Mouse (Mus musculus) midbrain, embryonic 12.5 days (tissue): ENCODE results near the gene Mrnip. TPM values are rescaled to one million over a fixed set of nuclear protein-coding genes. Genes with fewer than 3 reads are reported as not detected.

Experiments
- ATAC-seq: fragments of 200-750 bp; cut with Nextera tagmentation; 2 replicates; pipeline ENCODE4 v1.8.0; 2017; ENCODE audit warnings: low read depth, moderate TSS enrichment, moderate library complexity; ENCODE audit not compliant: low FRiP score
- H3K27ac ChIP-seq: fragments of 300-500 bp; sonication (generic); replicated peaks from 2 replicates; pipeline ENCODE4 v1.5.1; 2016; ENCODE audit warnings: mild to moderate bottlenecking
- H3K27me3 ChIP-seq: fragments of 300-500 bp; sonication (generic); 2 replicates; pipeline ENCODE4 v1.6.1; 2016; ENCODE audit warnings: mild to moderate bottlenecking
- H3K36me3 ChIP-seq: fragments of 300-500 bp; sonication (generic); 2 replicates; pipeline ENCODE4 v1.6.1; 2016
- H3K4me1 ChIP-seq: fragments of 300-500 bp; sonication (generic); 2 replicates; pipeline ENCODE4 v1.6.1; 2016
- H3K4me2 ChIP-seq: fragments of 300-500 bp; sonication (generic); replicated peaks from 2 replicates; pipeline ENCODE4 v1.6.1; 2016; ENCODE audit warnings: mild to moderate bottlenecking, moderate library complexity
- H3K4me3 ChIP-seq: fragments of 300-500 bp; sonication (generic); 2 replicates; pipeline ENCODE4 v1.5.1; 2016; ENCODE audit warnings: mild to moderate bottlenecking
- H3K9ac ChIP-seq: fragments of 300-500 bp; sonication (generic); replicated peaks from 2 replicates; pipeline ENCODE4 v1.6.1; 2016; ENCODE audit warnings: mild to moderate bottlenecking, moderate library complexity
- H3K9me3 ChIP-seq: fragments of 300-500 bp; sonication (generic); 2 replicates; pipeline ENCODE4 v1.6.1; 2016; ENCODE audit warnings: mild to moderate bottlenecking
- WGBS: fragments of 180-500 bp; shearing (Covaris S2); methylation state at CpG from one replicate; pipeline ENCODE4 v1.1.7; 2016; 5-methylcytosine and 5-hydroxymethylcytosine counted together
- polyA plus RNA-seq: library from polyadenylated mRNA; unstranded; fragments of >200 nt; fragmentation: Nextera tagmentation; extraction: Ambion mirVana; gene quantifications from 2 replicates; pipeline ENCODE4 v1.2.1, GENCODE M21; 2016

Mrnip gene
- polyA plus RNA-seq, 1 experiment from 2014 or later, result 23.3 TPM

DNA sequence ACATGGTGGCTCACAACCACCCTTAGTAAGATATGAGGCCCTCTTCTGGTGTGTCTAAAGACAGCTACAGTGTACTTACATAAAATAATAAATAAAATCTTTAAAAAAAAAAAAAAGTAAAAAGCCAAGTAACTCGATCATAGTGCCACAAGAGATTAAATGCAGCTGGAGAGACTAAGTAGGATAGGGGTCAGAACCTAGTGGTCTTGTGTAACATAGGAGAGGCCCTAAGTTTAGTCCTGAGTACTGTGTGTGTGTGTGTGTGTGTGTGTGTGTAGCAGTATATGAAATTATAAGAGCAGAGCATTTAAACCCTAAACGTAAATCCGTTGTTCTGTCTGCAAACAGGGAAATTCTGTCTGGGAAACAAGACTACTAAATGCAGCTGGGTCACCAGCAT lies 18.0 kb downstream of the Mrnip start:
- WGBS, result 93% methylated on average over 3 of the region's 3 CpGs
- H3K4me3 ChIP-seq, result no peak overlapping the region
- H3K27ac ChIP-seq, result no peak overlapping the region
- H3K9ac ChIP-seq, result no peak overlapping the region
- no peaks in the 10 kb centered on the region for H3K4me1 ChIP-seq
- no peak for ATAC-seq
- H3K9me3 ChIP-seq, result no peaks in the 10 kb centered on the region
- no peaks in the 10 kb centered on the region for H3K27me3 ChIP-seq
- H3K4me2 ChIP-seq, result no peak overlapping the region
- peaks cover 24% of the 10 kb centered on the region for H3K36me3 ChIP-seq

DNA sequence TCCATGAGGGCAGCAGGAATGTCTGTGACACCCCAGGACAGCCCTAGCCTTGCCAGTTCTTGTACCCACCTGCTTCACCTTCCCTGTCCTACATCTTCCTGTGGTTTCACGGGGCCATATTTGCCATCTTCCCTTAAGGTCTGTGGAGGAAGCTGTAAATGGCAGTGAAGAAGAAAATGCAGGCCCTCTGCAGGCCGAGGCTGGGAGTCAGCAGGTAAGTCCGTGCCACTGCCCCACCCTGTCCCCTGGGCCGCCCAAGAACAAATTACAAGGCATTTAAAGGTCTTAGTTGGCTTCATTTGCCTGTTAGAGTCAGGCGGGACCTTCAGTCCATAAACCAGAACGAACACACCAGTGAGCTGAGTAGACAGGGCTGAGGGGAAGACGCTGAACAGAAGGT lies 19.8 kb downstream of the Mrnip start:
- no peaks in the 10 kb centered on the region for H3K27me3 ChIP-seq
- H3K4me1 ChIP-seq, result no peaks in the 10 kb centered on the region
- no peaks in the 10 kb centered on the region for H3K9me3 ChIP-seq
- H3K27ac ChIP-seq, result no peak overlapping the region
- no peak overlapping the region for H3K4me3 ChIP-seq
- no peak overlapping the region for H3K4me2 ChIP-seq
- no peak for ATAC-seq
- 87% methylated on average over 7 of the region's 7 CpGs for WGBS
- no peak overlapping the region for H3K9ac ChIP-seq
- peaks cover 25% of the 10 kb centered on the region for H3K36me3 ChIP-seq

DNA sequence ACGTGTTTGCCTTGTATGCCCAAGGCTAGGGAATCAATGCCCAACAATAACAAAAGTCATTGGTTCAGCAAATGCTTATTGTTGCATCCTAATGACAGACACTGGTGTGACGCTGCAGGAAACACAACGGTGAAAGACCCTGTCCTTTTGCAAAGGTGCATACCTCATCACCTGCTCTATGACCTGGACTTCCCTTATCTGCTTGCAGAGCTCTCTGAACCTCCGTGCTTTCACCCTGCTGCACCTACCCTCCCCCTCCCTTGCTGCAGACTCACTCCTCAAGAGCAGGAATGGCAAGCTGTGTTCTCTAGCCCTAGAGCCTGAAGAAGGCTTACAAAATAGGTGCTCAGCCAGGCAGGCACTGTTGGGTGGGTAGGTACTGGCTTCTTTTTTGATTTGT lies 20.5 kb downstream of the Mrnip start:
- Histone ChIP-seq H3K4me1 (no peaks in the 10 kb centered on the region), H3K27me3 (no peaks in the 10 kb centered on the region), H3K9me3 (no peaks in the 10 kb centered on the region), H3K4me3 (no peak overlapping the region), H3K4me2 (no peak overlapping the region), H3K9ac (no peak overlapping the region), H3K36me3 (peaks cover 32% of the 10 kb centered on the region), H3K27ac (no peak overlapping the region)
- WGBS, result 86% methylated on average over 4 of the region's 4 CpGs
- ATAC-seq, result no peak

DNA sequence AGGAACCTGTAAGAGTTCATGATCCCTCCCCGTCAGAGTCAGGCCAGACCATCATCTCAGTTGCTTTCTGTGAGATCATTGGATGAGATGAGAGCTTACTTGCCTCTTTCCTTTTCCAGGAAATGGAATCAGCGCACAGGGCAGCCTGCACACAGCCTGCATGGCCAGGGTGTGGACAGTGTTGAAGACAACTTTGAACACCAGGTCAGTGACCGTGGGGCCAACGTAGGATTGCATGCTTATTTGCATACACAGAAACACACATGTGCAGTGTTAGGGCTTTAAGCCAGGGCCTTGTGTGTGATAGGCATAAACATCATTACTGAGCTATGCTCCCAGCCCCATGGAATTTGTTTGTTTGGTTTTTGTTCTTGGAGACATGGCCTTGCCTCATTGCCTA lies 23.3 kb downstream of the Mrnip start:
- no peaks in the 10 kb centered on the region for H3K27me3 ChIP-seq
- peaks cover 59% of the 10 kb centered on the region for H3K36me3 ChIP-seq
- no peak overlapping the region for H3K4me3 ChIP-seq
- no peak overlapping the region for H3K27ac ChIP-seq
- no peaks in the 10 kb centered on the region for H3K9me3 ChIP-seq
- no peak for ATAC-seq
- WGBS, result 95% methylated on average over 4 of the region's 4 CpGs
- no peaks in the 10 kb centered on the region for H3K4me1 ChIP-seq
- H3K9ac ChIP-seq, result no peak overlapping the region
- no peak overlapping the region for H3K4me2 ChIP-seq

DNA sequence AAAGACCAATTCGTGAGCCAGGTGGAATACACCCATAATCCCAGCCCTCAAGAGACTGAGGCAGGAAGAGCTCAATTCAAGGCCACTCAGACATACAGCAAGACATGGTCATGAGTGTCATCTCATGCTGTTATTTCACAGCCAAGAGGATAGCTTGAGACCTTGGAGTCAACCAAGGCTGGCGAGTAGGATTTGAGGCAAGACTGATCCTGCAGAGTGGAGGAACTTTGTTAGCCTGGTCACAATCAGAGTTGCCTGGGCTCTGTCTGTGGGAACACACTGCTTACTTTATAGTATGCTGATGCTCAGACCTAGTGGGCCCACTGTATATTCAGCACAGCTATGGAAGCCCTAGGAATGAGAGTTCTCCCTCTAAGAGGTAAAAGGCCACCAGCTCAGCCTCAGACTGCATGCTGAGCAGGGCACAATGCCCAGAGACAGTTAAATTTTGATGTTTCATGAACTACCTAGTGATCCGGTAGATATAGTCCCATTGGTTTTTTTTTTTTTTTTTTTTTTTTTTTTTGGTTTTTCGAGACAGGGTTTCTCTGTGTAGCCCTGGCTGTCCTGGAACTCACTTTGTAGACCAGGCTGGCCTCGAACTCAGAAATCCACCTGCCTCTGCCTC lies 24.1 kb downstream of the Mrnip start:
- Histone ChIP-seq H3K27ac (no peak overlapping the region), H3K9ac (no peak overlapping the region), H3K9me3 (no peaks in the 10 kb centered on the region), H3K4me3 (no peak overlapping the region), H3K4me1 (no peaks in the 10 kb centered on the region), H3K36me3 (peaks cover 68% of the 10 kb centered on the region), H3K4me2 (no peak overlapping the region), H3K27me3 (no peaks in the 10 kb centered on the region)
- no peak for ATAC-seq
- WGBS, result 93% methylated on average over 4 of the region's 5 CpGs

DNA sequence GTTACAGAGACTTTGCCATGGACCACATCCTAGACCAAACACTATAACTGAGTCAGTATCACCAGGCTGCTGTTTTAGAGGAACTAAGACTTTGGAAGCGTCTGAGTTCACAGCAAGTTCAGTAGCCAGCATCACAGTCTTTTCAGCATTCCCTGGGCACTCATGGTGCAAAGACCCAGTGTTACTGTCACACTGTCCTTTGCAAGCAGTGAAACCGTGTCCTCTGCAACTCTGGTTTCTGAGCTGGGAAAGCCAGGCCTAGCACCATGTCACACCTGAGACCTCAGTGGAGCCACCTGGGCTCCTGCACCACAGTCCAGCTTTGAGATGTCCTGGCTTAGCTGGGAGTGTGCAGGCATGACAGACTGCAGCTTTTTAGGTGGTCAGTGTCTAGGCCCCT lies 24.7 kb downstream of the Mrnip start:
- 88% methylated on average over 2 of the region's 2 CpGs for WGBS
- Histone ChIP-seq H3K9ac (no peak overlapping the region), H3K4me3 (no peak overlapping the region), H3K4me2 (no peak overlapping the region), H3K27ac (no peak overlapping the region), H3K9me3 (no peaks in the 10 kb centered on the region), H3K36me3 (peaks cover 71% of the 10 kb centered on the region), H3K4me1 (no peaks in the 10 kb centered on the region), H3K27me3 (no peaks in the 10 kb centered on the region)
- no peak for ATAC-seq

DNA sequence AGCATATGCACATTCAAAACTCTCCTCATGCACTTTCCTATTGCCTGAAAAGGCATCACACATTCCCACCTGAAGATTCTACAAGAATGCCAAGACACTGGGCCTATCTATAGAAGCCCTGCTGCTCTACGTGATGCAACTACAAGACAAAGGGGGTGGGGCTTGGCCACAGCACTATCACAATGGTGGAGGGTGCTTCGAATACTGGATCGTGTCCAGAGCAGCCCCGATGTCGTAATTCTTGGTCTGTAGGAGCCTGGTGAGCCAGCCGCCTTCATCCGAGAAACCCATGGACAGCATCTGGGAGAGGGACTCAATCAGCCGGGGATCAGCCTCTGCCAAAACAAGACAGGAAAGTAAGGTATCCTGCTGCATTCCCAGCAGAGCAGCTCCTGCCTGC lies 26.4 kb downstream of the Mrnip start:
- H3K4me1 ChIP-seq, result no peaks in the 10 kb centered on the region
- H3K36me3 ChIP-seq, result peaks cover 80% of the 10 kb centered on the region
- ATAC-seq, result no peak
- H3K27me3 ChIP-seq, result no peaks in the 10 kb centered on the region
- no peaks in the 10 kb centered on the region for H3K9me3 ChIP-seq
- no peak overlapping the region for H3K27ac ChIP-seq
- no peak overlapping the region for H3K9ac ChIP-seq
- 90% methylated on average over 8 of the region's 8 CpGs for WGBS
- no peak overlapping the region for H3K4me2 ChIP-seq
- H3K4me3 ChIP-seq, result no peak overlapping the region

DNA sequence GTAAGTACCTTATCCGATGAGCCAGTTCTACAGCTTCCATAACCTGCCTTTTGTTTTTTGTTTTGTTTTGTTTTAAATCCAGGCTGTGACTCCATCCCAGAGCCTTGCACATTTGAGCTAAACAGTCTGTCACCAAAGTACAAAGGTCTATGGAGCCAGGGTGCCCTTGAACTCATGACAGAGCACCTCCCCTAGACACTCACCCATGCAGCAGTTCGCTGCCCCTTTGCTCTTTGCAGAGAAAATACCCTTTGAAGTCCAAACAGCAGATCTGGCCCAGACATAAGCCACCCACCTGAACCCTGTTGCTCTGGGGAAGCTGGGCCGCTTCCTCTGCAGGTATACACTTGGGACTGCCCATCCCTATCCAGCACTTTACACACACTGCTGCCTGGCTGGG lies 27.3 kb downstream of the Mrnip start:
- no peaks in the 10 kb centered on the region for H3K9me3 ChIP-seq
- no peaks in the 10 kb centered on the region for H3K27me3 ChIP-seq
- H3K9ac ChIP-seq, result no peak overlapping the region
- H3K27ac ChIP-seq, result no peak overlapping the region
- ATAC-seq, result no peak
- H3K36me3 ChIP-seq, result peaks cover 89% of the 10 kb centered on the region
- H3K4me1 ChIP-seq, result no peaks in the 10 kb centered on the region
- no peak overlapping the region for H3K4me3 ChIP-seq
- no peak overlapping the region for H3K4me2 ChIP-seq
- WGBS, result 89% methylated on average over 3 of the region's 3 CpGs

DNA sequence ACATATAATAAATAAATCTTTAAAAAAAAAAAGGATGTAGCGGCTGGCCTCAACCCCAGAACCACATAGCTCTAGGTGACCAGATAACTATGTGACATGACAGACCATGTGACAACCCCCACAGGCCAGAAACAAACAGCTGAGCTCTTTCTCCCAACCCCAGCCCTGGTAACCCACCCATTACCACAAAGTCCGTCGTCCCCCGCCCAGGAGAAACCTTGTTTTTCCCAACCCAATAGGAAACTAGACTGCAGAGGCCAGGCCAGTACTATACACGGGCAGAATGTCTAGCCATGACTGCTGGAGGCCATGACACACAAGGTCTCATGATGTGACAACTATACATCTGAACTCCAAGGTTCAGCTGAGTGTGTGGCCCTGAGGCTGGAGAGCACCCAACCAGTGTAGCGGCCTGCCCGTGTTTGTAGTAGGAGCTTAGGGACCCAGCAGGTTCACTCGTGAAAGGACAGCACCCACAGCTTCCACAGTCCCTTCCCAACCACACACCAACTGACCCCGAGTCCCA lies 29.1 kb downstream of the Mrnip start:
- Histone ChIP-seq H3K27ac (no peak overlapping the region), H3K36me3 (peaks cover 89% of the 10 kb centered on the region), H3K4me3 (no peak overlapping the region), H3K9me3 (no peaks in the 10 kb centered on the region), H3K27me3 (no peaks in the 10 kb centered on the region), H3K4me1 (no peaks in the 10 kb centered on the region), H3K9ac (no peak overlapping the region), H3K4me2 (no peak overlapping the region)
- 87% methylated on average over 9 of the region's 9 CpGs for WGBS
- ATAC-seq, result no peak

DNA sequence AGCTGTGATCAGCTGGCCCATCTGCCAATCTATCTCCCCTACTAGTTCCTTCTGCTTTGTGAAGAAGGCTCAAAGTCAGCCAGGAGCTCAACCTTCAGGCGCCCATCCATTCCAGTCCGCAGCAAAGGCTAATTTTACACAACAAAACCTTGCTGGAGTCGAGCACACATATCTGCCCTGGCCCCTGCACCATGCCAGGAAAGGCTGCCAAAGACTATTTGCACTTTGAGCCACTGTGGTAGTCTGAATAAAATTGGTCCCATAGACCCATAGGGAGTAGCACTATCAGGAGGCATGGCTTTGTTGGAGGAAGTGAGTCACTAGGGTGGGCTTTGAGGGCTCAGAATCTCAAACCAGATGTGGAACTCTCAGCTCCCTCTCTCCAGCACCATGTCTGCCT lies 31.2 kb downstream of the Mrnip start:
- H3K36me3 ChIP-seq, result peaks cover 72% of the 10 kb centered on the region
- no peak overlapping the region for H3K4me3 ChIP-seq
- ATAC-seq, result no peak
- H3K9me3 ChIP-seq, result no peaks in the 10 kb centered on the region
- H3K9ac ChIP-seq, result no peak overlapping the region
- H3K27ac ChIP-seq, result no peak overlapping the region
- no peak overlapping the region for H3K4me2 ChIP-seq
- H3K4me1 ChIP-seq, result peaks cover 7% of the 10 kb centered on the region
- WGBS, result 94% methylated on average over 3 of the region's 3 CpGs
- no peaks in the 10 kb centered on the region for H3K27me3 ChIP-seq

DNA sequence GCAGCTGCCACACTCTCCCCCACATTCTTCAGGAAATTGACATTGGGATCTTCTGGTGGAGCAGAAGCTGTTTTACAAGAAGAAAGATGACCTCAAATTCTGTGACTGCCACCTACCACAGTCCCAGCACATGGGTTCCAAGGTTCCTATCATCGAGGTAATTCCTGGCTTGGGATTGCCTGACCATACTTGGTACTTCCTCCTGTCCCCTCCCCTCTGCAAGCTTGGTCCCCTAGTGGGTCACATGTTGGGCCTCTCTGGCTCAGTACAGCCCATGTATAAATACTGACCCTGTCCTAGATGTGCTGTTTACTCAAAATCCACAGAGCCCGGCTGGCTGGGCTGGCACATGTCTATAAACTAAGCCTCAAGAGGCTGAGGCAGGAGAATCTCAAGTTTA lies 31.8 kb downstream of the Mrnip start:
- WGBS, result 96% methylated on average over 2 of the region's 2 CpGs
- Histone ChIP-seq H3K4me2 (no peak overlapping the region), H3K9ac (no peak overlapping the region), H3K27ac (no peak overlapping the region), H3K9me3 (no peaks in the 10 kb centered on the region), H3K4me3 (no peak overlapping the region), H3K27me3 (no peaks in the 10 kb centered on the region), H3K4me1 (peaks cover 7% of the 10 kb centered on the region), H3K36me3 (peaks cover 66% of the 10 kb centered on the region)
- no peak for ATAC-seq

DNA sequence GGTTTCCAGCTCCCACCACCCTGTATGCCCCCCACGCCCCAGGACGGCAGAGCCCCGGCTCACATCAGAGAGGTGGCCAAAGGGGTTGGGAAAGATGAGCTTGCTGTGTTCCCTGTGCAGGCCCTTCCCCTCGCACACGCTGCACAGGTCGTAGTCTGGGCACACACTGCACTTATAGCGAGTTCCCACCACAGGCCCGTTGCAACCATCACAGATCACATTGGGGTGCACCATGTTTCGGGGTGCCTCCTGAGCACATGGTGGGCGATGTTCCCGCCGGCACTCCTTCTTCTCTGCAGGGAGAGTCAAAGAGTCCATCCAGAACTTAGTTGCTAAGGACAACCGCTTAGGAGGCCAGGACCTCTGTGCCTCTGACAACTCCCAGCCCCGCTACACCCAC lies 33.1 kb downstream of the Mrnip start:
- H3K9ac ChIP-seq, result no peak overlapping the region
- no peaks in the 10 kb centered on the region for H3K27me3 ChIP-seq
- ATAC-seq, result no peak
- no peak overlapping the region for H3K4me2 ChIP-seq
- peaks cover 53% of the 10 kb centered on the region for H3K36me3 ChIP-seq
- no peaks in the 10 kb centered on the region for H3K9me3 ChIP-seq
- 96% methylated on average over 14 of the region's 14 CpGs for WGBS
- peaks cover 7% of the 10 kb centered on the region for H3K4me1 ChIP-seq
- H3K27ac ChIP-seq, result no peak overlapping the region
- H3K4me3 ChIP-seq, result no peak overlapping the region

DNA sequence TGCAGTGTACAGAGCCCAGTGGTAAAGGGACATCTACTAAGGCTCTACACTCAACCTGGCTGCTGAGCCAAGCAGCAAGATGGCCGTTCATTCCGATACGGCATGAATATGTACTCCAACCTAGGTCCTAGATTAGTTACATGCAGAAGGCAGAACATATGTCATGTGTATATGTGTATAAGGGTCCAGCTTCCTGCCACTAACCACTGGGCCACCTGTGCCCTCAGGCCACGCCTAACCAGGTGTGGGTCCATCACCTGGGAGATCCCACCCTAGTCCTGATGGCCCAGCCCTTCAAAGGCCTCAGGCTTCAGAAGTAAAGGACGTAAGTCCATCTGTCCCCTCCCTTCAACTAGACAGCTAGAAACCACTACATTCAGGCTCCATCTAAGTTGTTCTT lies 33.8 kb downstream of the Mrnip start:
- no peak for ATAC-seq
- WGBS, result 97% methylated on average over 5 of the region's 5 CpGs
- H3K27me3 ChIP-seq, result no peaks in the 10 kb centered on the region

More for the DNA sequence above, 33.8 kb downstream of the Mrnip start:
- Histone ChIP-seq H3K9me3 (no peaks in the 10 kb centered on the region), H3K4me3 (no peak overlapping the region), H3K36me3 (peaks cover 46% of the 10 kb centered on the region), H3K4me1 (peaks cover 7% of the 10 kb centered on the region), H3K27ac (no peak overlapping the region), H3K4me2 (no peak overlapping the region), H3K9ac (no peak overlapping the region)
